Comparison of ENCODE assay signal across 29 mouse cellular contexts in genomic region chr17:25162161-25162560, GRCm38 (mm10). TPM values are rescaled to one million over a fixed set of nuclear protein-coding genes. Genes with fewer than 3 reads are reported as not detected.
DNase-seq lines count a peak whose midpoint lies in the region; ATAC-seq and TF ChIP-seq lines count a peak whose summit lies in the region.
"Had no signal": no experiment of that assay in that cellular context is flagged by ENCODE, and none has a peak within 500 bp of the region (broad histone marks: within the 10 kb centered on the region; RNA-seq: fewer than 3 reads in every experiment).

Gene Ccdc154 (plus strand): TSS chr17:25162461.

- H3K9me3 ChIP-seq in embryonic facial prominence, embryonic 13.5 days: no peaks in the 10 kb centered on the region
- H3K9me3 ChIP-seq in embryonic facial prominence, embryonic 10.5 days: no peaks in the 10 kb centered on the region
- no peaks in the 10 kb centered on the region for H3K9me3 ChIP-seq in megakaryocyte, embryonic 14.5 days
- H3K9me3 ChIP-seq: forebrain, embryonic 12.5 days; forebrain, embryonic 15.5 days; heart, embryonic 12.5 days; heart, embryonic 15.5 days; hindbrain, embryonic 10.5 days; hindbrain, embryonic 13.5 days had no signal

- no peaks in the 10 kb centered on the region for H3K4me1 ChIP-seq in embryonic facial prominence, embryonic 13.5 days
- no peaks in the 10 kb centered on the region for H3K4me1 ChIP-seq in embryonic facial prominence, embryonic 10.5 days
- no peaks in the 10 kb centered on the region for H3K4me1 ChIP-seq in megakaryocyte, embryonic 14.5 days
- peaks cover 17% of the 10 kb centered on the region for H3K4me1 ChIP-seq in testis, adult 2 months (ENCODE audit: control insufficient read depth, insufficient read depth, low read length)
- H3K4me1 ChIP-seq: forebrain, embryonic 12.5 days; forebrain, embryonic 15.5 days; heart, embryonic 15.5 days; hindbrain, embryonic 10.5 days; hindbrain, embryonic 13.5 days had no signal

- no peak for ATAC-seq in embryonic facial prominence, embryonic 13.5 days (ENCODE audit: insufficient number of reproducible peaks, insufficient read depth, low FRiP score, low TSS enrichment, low read depth)
- ATAC-seq in megakaryocyte, adult 5-6 weeks (ENCODE audit: poor library complexity, severe bottlenecking): no peak
- ATAC-seq: activated CD4-positive, CD25-positive, alpha-beta regulatory T cell, adult 4 months; forebrain, embryonic 15.5 days had no signal

- H3K4me2 ChIP-seq in embryonic facial prominence, embryonic 13.5 days: no peak within 1 kb of the TSS
- H3K4me2 ChIP-seq: forebrain, embryonic 12.5 days; forebrain, embryonic 15.5 days; heart, embryonic 12.5 days; heart, embryonic 15.5 days; hindbrain, embryonic 13.5 days had no signal

- no peak within 1 kb of the TSS for H3K27ac ChIP-seq in embryonic facial prominence, embryonic 13.5 days
- H3K27ac ChIP-seq in embryonic facial prominence, embryonic 10.5 days (replicated peaks): no peak within 1 kb of the TSS
- H3K27ac ChIP-seq in testis, adult 2 months (ENCODE audit: control insufficient read depth, insufficient read depth, low read depth, low read length): peak within 1 kb of the TSS; percentile 86
- H3K27ac ChIP-seq: forebrain, embryonic 12.5 days; forebrain, embryonic 15.5 days; heart, embryonic 15.5 days; hindbrain, embryonic 10.5 days; hindbrain, embryonic 13.5 days had no signal

- no peak for DNase-seq in embryonic facial prominence, embryonic 10.5 days (ENCODE audit: low spot score)
- DNase-seq in testis, postnatal 14 days (ENCODE audit: low spot score): no peak
- no peak for DNase-seq in ovary, postnatal 10 days (ENCODE audit: low spot score)
- DNase-seq: adrenal gland, adult 8-10 months; adrenal gland, postnatal 25 days; cerebellum, adult 11-12 months; cerebellum, adult 8-10 months; cerebellum, postnatal 36 days; embryo, embryonic 11 days; gastrocnemius, postnatal 25 days; heart, adult 18-20 months; heart, postnatal 10 days; heart, postnatal 36 days had no signal

- H3K27me3 ChIP-seq in embryonic facial prominence, embryonic 13.5 days: no peaks in the 10 kb centered on the region
- H3K27me3 ChIP-seq in embryonic facial prominence, embryonic 10.5 days (replicated peaks; ENCODE audit: low read depth, poor library complexity, severe bottlenecking): no peaks in the 10 kb centered on the region
- peaks cover 26% of the 10 kb centered on the region for H3K27me3 ChIP-seq in megakaryocyte, embryonic 14.5 days (replicated peaks)
- no peaks in the 10 kb centered on the region for H3K27me3 ChIP-seq in testis, adult 2 months (ENCODE audit: control insufficient read depth, insufficient read depth, low read length)
- H3K27me3 ChIP-seq: forebrain, embryonic 12.5 days; forebrain, embryonic 15.5 days; heart, embryonic 12.5 days; heart, embryonic 15.5 days; hindbrain, embryonic 13.5 days had no signal

- no peak within 1 kb of the TSS for H3K4me3 ChIP-seq in embryonic facial prominence, embryonic 13.5 days
- H3K4me3 ChIP-seq in embryonic facial prominence, embryonic 10.5 days: no peak within 1 kb of the TSS
- H3K4me3 ChIP-seq in megakaryocyte, embryonic 14.5 days (replicated peaks): peak within 1 kb of the TSS; percentile 57
- H3K4me3 ChIP-seq in testis, adult 2 months (ENCODE audit: control insufficient read depth, low read depth, low read length): peak within 1 kb of the TSS; percentile 88
- H3K4me3 ChIP-seq: erythroblast, embryonic 14.5 days; forebrain, embryonic 12.5 days; forebrain, embryonic 15.5 days; heart, embryonic 12.5 days; heart, embryonic 15.5 days; hindbrain, embryonic 10.5 days; hindbrain, embryonic 13.5 days had no signal

- H3K36me3 ChIP-seq in embryonic facial prominence, embryonic 13.5 days: peaks cover 46% of the 10 kb centered on the region
- H3K36me3 ChIP-seq in embryonic facial prominence, embryonic 10.5 days (replicated peaks): peaks cover 50% of the 10 kb centered on the region
- H3K36me3 ChIP-seq in megakaryocyte, embryonic 14.5 days (replicated peaks; ENCODE audit: low read length): peaks cover 56% of the 10 kb centered on the region
- H3K36me3 ChIP-seq in testis, adult 2 months (ENCODE audit: control insufficient read depth, insufficient read depth, low read length): peaks cover 3% of the 10 kb centered on the region

- no peak for TF ChIP-seq POLR2A in testis, adult 2 months (IDR thresholded peaks at IDR 0.05; ENCODE audit: control insufficient read depth, low read depth, low read length)

- 82% methylated on average over 1 of the region's 1 CpGs for WGBS in embryonic facial prominence, embryonic 13.5 days
- 83% methylated on average over 1 of the region's 1 CpGs for WGBS in embryonic facial prominence, embryonic 10.5 days

- no peak for TF ChIP-seq CTCF in testis, adult 2 months (IDR thresholded peaks at IDR 0.05; ENCODE audit: control insufficient read depth, insufficient read depth, insufficient replicate concordance, low read depth, low read length)

- peak within 1 kb of the TSS; percentile 37; the same call in 1 of the 2 replicates for H3K9ac ChIP-seq in embryonic facial prominence, embryonic 13.5 days
- H3K9ac ChIP-seq: forebrain, embryonic 12.5 days; forebrain, embryonic 15.5 days; heart, embryonic 12.5 days; heart, embryonic 15.5 days; hindbrain, embryonic 13.5 days had no signal

RNA-seq across cellular contexts. Expression of gene Ccdc154, which starts in this region (rescaled TPM):
- not detected in 2 replicates for polyA plus RNA-seq in embryonic facial prominence, embryonic 13.5 days (2015; fragmentation: Nextera tagmentation; extraction: Ambion mirVana)
- not detected in 2 replicates for polyA plus RNA-seq in embryonic facial prominence, embryonic 10.5 days (2016; fragmentation: Nextera tagmentation; extraction: Ambion mirVana)
- polyA plus RNA-seq in megakaryocyte, embryonic 14.5 days (2012; ENCODE audit: insufficient read depth, low replicate concordance): not detected in 2 replicates
- not detected in 2 replicates for total RNA-seq in megakaryocyte, adult 5-6 weeks (2015)
- 0.11 TPM in 1 of 2 replicates, not detected in the other for total RNA-seq in megakaryocyte, adult 5-6 weeks (2017)
- polyA plus RNA-seq in testis, adult 2 months (2012; rRNA removed): 22.6 and 23.5 TPM in 2 replicates
- total RNA-seq: gastrocnemius, adult 8-10 months; gastrocnemius, postnatal 25 days; heart, adult 18-20 months; heart, postnatal 36 days had no signal
- polyA plus RNA-seq: activated CD4-positive, CD25-positive, alpha-beta regulatory T cell, adult 4 months; brain, embryonic 14.5 days; cortical plate, adult 2 months; embryonic facial prominence, embryonic 11.5 days; erythroblast, embryonic 14.5 days; forebrain, embryonic 12.5 days; forebrain, embryonic 15.5 days; heart, embryonic 12.5 days; heart, embryonic 15.5 days; hindbrain, embryonic 10.5 days; hindbrain, embryonic 13.5 days had no signal

Comparison
In these comparisons a context has a peak if more than half of its experiments do, and no peak if none do; other contexts are left out.
1. RNA of gene Ccdc154 (polyA plus RNA-seq): 22.6 to 23.5 TPM in testis, adult 2 months; not detected in embryonic facial prominence, embryonic 13.5 days, not detected in embryonic facial prominence, embryonic 10.5 days and not detected in megakaryocyte, embryonic 14.5 days; every median in the first group is over 10 times any median in the second.
2. H3K4me3 ChIP-seq: peak in megakaryocyte, embryonic 14.5 days (single experiment) and testis, adult 2 months (single experiment); none in embryonic facial prominence, embryonic 13.5 days (single experiment) and embryonic facial prominence, embryonic 10.5 days (single experiment).